Mouse (Mus musculus) granulocyte monocyte progenitor cell, adult 5-6 weeks (primary cell): ENCODE results near the gene Parp16. TPM values are rescaled to one million over a fixed set of nuclear protein-coding genes. Genes with fewer than 3 reads are reported as not detected.
"Not testable (repeated sequence)": the region's sequence is repeated elsewhere in the genome, so short reads cannot be mapped to it uniquely, and the experiment has no call there.

Source experiments
- ATAC-seq: replicated peaks from 2 replicates; pipeline ENCODE4 v1.8.0; 2016; ENCODE audit warnings: mild to moderate bottlenecking, moderate TSS enrichment, inconsistent platforms; ENCODE audit not compliant: poor library complexity, severe bottlenecking
- total RNA-seq, 2 experiments: library from RNA; stranded (forward) in 1 of 2; stranded (reverse) in 1 of 2; fragments of 200-712, 200-1000 nt in 1 of 2; fragments of >200 nt in 1 of 2; fragmentation: Nextera tagmentation in 1 of 2; gene quantifications; 2 replicates each; pipeline ENCODE4 v1.2.3; 2014 to 2017

Parp16 gene
- total RNA-seq, 2 experiments from 2014 or later = 2.1 to 2.2 TPM

DNA sequence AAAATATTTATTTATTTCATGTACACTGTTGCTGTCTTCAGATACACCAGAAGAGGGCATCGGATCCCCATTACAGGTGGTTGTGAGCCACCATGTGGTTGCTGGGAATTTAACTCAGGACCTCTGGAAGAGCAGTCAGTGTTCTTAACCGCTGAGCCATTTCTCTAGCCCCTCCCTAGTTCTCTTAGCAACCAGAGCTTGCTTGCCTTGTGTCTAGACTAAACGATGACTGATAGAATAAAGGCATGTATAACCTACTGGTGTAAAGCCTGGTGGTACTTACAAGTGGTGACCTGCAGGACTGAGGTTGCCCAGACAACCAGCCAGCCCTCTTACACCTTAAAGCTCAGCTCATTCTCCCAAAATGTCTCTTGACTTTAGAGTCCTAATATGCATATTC lies 79.7 kb downstream of the Parp16 start:
- ATAC-seq = not testable (repeated sequence)

DNA sequence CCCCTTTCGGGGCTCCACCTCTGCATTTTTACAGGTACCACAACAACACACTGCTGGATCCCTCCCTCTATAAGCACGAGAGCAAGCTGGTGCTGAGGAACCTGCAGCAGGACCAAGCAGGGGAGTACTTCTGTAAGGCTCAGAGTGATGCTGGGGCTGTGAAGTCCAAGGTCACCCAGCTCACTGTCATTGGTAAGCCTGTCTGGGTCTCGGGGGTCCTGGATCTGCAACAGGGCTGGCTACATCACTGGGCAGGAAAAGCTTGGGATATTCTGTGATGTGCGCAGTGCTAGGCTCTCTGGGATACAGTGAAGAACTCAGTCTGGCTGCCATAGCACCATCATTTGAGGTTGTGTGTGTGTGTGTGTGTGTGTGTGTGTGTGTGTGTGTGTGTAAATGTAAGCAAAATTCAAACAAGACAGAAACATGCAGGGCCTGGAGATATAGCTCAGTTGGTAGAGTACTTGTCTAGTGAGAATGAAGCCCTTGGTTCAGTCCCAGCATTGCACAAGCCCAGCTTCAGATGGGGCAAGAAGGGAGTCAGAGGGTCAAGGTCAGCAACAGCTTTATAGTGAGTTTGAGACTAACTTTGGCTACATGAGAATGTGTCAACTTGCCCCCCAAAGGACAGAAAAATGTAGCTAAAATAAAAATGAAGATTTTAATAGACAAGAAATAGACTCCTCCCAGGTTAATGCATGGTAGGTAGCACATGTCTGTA lies 80.8 kb downstream of the Parp16 start:
- no peak for ATAC-seq

DNA sequence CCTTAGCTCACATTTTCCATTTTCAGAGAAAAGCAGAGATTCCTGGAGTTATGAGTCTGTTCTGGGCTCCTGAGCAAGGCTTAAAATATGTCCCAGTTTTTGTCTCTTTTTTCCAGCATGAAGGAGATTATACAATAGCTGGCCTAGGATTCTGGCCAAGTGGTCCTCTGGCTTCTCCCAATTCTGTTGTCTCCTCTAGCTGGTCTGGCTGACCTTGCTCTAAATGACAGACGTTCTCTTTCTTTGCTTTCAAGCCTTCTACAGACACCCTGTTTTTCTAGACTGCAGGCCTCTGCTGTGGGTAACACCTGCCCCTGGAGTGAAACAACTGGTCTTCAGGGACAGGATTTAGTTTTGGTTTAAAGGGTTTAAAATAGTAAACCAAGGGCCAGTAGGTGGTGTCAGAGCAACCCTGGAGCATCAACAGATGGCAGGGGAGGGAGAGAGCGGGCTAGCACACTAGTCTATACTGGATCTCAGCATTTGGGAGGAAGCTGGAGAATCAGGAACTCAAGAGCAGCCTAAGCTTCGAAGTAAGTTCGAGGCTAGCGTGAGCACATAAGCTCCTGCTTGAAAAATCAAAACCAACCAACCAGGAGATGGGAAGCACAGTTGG lies 86.5 kb downstream of the Parp16 start:
- no peak for ATAC-seq

DNA sequence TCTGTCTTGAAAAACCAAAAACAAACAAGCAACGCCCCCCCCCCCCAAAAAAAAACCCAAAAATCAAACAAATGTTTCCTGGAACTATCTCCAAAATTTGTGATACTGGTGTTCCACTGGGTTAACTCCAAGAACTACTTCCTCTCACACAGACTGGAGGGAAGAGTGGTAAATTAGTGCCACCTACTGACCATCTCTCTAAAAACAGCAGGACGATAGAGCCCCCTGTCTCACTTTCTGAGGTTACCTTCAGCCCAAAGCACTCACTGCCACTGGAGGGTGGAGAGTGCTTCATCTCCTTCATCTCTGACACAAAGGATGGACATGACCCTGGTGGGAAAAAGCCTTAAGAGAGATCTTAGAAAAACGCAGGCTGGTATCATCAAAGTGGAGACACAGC lies 88.1 kb downstream of the Parp16 start:
- peak; percentile 74 for ATAC-seq

DNA sequence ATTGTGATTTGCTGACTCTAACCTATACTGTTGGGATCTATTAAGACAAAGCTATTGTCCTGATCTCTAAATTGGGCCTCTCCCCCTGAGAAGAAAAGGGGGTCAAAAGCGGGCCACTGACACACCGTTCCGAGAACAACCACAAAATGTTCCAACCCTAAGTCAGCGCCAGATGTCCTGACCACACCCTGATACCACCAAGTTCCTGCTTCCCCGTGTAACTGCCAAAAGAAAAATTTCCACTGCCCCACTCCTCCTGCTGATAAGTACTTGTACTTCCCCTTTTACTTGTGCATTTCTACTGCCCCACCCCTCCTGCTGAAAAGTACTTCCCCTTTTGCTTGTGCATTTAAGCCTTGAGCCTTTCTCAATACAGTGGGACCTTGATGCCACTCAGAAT lies 93.1 kb downstream of the Parp16 start:
- not testable (repeated sequence) for ATAC-seq

Other genes starting within 250 kb of the Parp16 start
- not detected in 2 replicates for gene Slc24a1, start 243.7 kb upstream of the Parp16 start, total RNA-seq (2014; fragmentation: Nextera tagmentation)
- gene Slc24a1, start 243.7 kb upstream of the Parp16 start, total RNA-seq (2017) = not detected in 2 replicates
- 27.8 and 39.6 TPM in 2 replicates for gene Ints14, start 234.4 kb upstream of the Parp16 start, total RNA-seq (2014; fragmentation: Nextera tagmentation)
- gene Ints14, start 234.4 kb upstream of the Parp16 start, total RNA-seq (2017) = 29.8 and 32.1 TPM in 2 replicates
- 26.9 and 30.3 TPM in 2 replicates for gene Hacd3, start 173.7 kb upstream of the Parp16 start, total RNA-seq (2014; fragmentation: Nextera tagmentation)
- gene Hacd3, start 173.7 kb upstream of the Parp16 start, total RNA-seq (2017) = 43.8 and 60.3 TPM in 2 replicates
- gene Dpp8, start 162.9 kb upstream of the Parp16 start, total RNA-seq (2014; fragmentation: Nextera tagmentation) = 78.6 and 82.8 TPM in 2 replicates
- 86.4 and 93.8 TPM in 2 replicates for gene Dpp8, start 162.9 kb upstream of the Parp16 start, total RNA-seq (2017)
- gene Igdcc4, start 93.9 kb upstream of the Parp16 start, total RNA-seq (2014; fragmentation: Nextera tagmentation) = 0.38 TPM in 1 of 2 replicates, not detected in the other
- 0.15 and 0.17 TPM in 2 replicates for gene Igdcc4, start 93.9 kb upstream of the Parp16 start, total RNA-seq (2017)
- gene Igdcc3, start 54.2 kb upstream of the Parp16 start, total RNA-seq (2014; fragmentation: Nextera tagmentation) = not detected in 2 replicates
- gene Igdcc3, start 54.2 kb upstream of the Parp16 start, total RNA-seq (2017) = not detected in 2 replicates
- gene Cilp, start 69.8 kb downstream of the Parp16 start, total RNA-seq (2014; fragmentation: Nextera tagmentation) = not detected in 2 replicates
- gene Cilp, start 69.8 kb downstream of the Parp16 start, total RNA-seq (2017) = not detected in 2 replicates
- 15.8 and 24.0 TPM in 2 replicates for gene Clpx, start 98.9 kb downstream of the Parp16 start, total RNA-seq (2014; fragmentation: Nextera tagmentation)
- 44.3 and 51.7 TPM in 2 replicates for gene Clpx, start 98.9 kb downstream of the Parp16 start, total RNA-seq (2017)
- 11.3 and 14.7 TPM in 2 replicates for gene Pdcd7, start 150.8 kb downstream of the Parp16 start, total RNA-seq (2014; fragmentation: Nextera tagmentation)
- gene Pdcd7, start 150.8 kb downstream of the Parp16 start, total RNA-seq (2017) = 23.0 and 40.2 TPM in 2 replicates
- gene Ubap1l, start 165.7 kb downstream of the Parp16 start, total RNA-seq (2014; fragmentation: Nextera tagmentation) = not detected in 2 replicates
- not detected in 2 replicates for gene Ubap1l, start 165.7 kb downstream of the Parp16 start, total RNA-seq (2017)
- gene Kbtbd13, start 196.3 kb downstream of the Parp16 start, total RNA-seq (2014; fragmentation: Nextera tagmentation) = 0.85 TPM in 1 of 2 replicates, not detected in the other
- gene Kbtbd13, start 196.3 kb downstream of the Parp16 start, total RNA-seq (2017) = 0.31 and 0.52 TPM in 2 replicates
- gene Rasl12, start 203.2 kb downstream of the Parp16 start, total RNA-seq (2014; fragmentation: Nextera tagmentation) = 0.21 TPM in 1 of 2 replicates, not detected in the other
- gene Rasl12, start 203.2 kb downstream of the Parp16 start, total RNA-seq (2017) = not detected in 2 replicates
- gene Slc51b, start 227.6 kb downstream of the Parp16 start, total RNA-seq (2014; fragmentation: Nextera tagmentation) = not detected in 2 replicates
- gene Slc51b, start 227.6 kb downstream of the Parp16 start, total RNA-seq (2017) = not detected in 2 replicates
- gene Mtfmt, start 240.4 kb downstream of the Parp16 start, total RNA-seq (2014; fragmentation: Nextera tagmentation) = 17.9 and 35.8 TPM in 2 replicates
- gene Mtfmt, start 240.4 kb downstream of the Parp16 start, total RNA-seq (2017) = 23.5 and 24.2 TPM in 2 replicates